In the genomic region with DNA sequence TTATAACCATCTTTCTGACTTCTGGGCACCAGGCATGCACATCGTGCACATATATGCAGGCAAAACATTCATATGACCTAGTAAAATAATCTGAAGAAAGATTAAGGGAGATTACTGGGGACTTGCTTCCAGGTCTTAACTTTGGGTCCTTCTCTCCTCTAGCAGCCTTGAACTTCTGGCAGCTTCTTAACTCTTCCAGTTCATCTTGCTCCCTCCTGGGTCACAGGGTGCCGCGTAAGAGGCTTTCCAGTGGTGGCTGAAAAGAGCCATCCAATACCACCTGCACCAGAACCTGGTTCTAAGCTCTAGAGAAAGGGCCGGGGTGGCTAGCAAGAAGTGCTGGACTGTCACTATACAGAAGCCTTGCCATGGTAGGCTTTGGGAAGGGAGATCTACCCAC, we compare ENCODE assay signal across 8 mouse cellular contexts. TPM values are rescaled to one million over a fixed set of nuclear protein-coding genes. Genes with fewer than 3 reads are reported as not detected.
A peak's percentile ranks its signal among the peaks of the same experiment; 100 is the strongest.
DNase-seq lines count a peak whose midpoint lies in the region; ATAC-seq and TF ChIP-seq lines count a peak whose summit lies in the region.

A gene (plus strand): TSS at position 301 of the 400 bp plus-strand sequence.

- peak within 1 kb of the TSS; percentile 45 for H3K4me2 ChIP-seq in intestine, embryonic 14.5 days (ENCODE audit: low read length)
- peak within 1 kb of the TSS; percentile 56 for H3K4me2 ChIP-seq in neural tube, embryonic 14.5 days (ENCODE audit: low read depth, low read length)

- peaks cover 33% of the 10 kb centered on the region for H3K36me3 ChIP-seq in intestine, embryonic 14.5 days (ENCODE audit: control insufficient read depth, insufficient read depth, low read length)
- H3K36me3 ChIP-seq in neural tube, embryonic 14.5 days (ENCODE audit: control insufficient read depth, insufficient read depth, low read length), result peaks cover 26% of the 10 kb centered on the region

- no peaks in the 10 kb centered on the region for H3K27me3 ChIP-seq in cerebellum, adult 2 months (ENCODE audit: control insufficient read depth, insufficient read depth, low read length)
- H3K27me3 ChIP-seq in intestine, embryonic 14.5 days (replicated peaks; ENCODE audit: control insufficient read depth, insufficient read depth, low read length), result peaks cover 26% of the 10 kb centered on the region
- no peaks in the 10 kb centered on the region; the same call in 1 of the 2 replicates for H3K27me3 ChIP-seq in neural tube, embryonic 14.5 days (ENCODE audit: control insufficient read depth, insufficient read depth, low read length)

- DNase-seq in cerebellum, adult 2 months, result no peak
- no peak for DNase-seq in cerebellum, adult 11-12 months
- DNase-seq in left cerebral cortex, postnatal 4 days, result no peak
- no peak for DNase-seq in left cerebral cortex, adult 9 months (ENCODE audit: low spot score in 2 of 2)
- no peak for DNase-seq in intestine, embryonic 14.5 days (ENCODE audit: low spot score)
- no peak for DNase-seq in right cerebral cortex, adult 18-20 months
- DNase-seq in ovary, postnatal 14 days (ENCODE audit: low spot score), result no peak

- peak within 1 kb of the TSS; percentile 3 for H3K4me3 ChIP-seq in cerebellum, adult 2 months (replicated peaks; ENCODE audit: insufficient read depth, low read depth, low read length)
- peak within 1 kb of the TSS; percentile 17; the same call in 1 of the 2 replicates for H3K4me3 ChIP-seq in intestine, embryonic 14.5 days (ENCODE audit: low read depth, low read length)
- H3K4me3 ChIP-seq in neural tube, embryonic 14.5 days (ENCODE audit: low read depth, low read length), result peak within 1 kb of the TSS; percentile 32

- TF ChIP-seq POLR2A in cerebellum, adult 2 months (IDR thresholded peaks at IDR 0.05; ENCODE audit: borderline replicate concordance, insufficient read depth, low read length), result no peak

- intact Hi-C loops in left cerebral cortex, postnatal 4 days (cut with DNase I), result no loop called here

- no peak within 1 kb of the TSS for H3K9ac ChIP-seq in intestine, embryonic 14.5 days (ENCODE audit: low read length)
- peak within 1 kb of the TSS; percentile 53 for H3K9ac ChIP-seq in neural tube, embryonic 14.5 days (replicated peaks; ENCODE audit: low read depth, low read length)

- no peak for ATAC-seq in intestine, embryonic 14.5 days (replicated peaks; ENCODE audit: low FRiP score, low TSS enrichment, low read depth)
- ATAC-seq in neural tube, embryonic 14.5 days (ENCODE audit: low read depth), result no peak

- H3K9me3 ChIP-seq in intestine, embryonic 14.5 days (ENCODE audit: control insufficient read depth, low read length), result no peaks in the 10 kb centered on the region
- no peaks in the 10 kb centered on the region for H3K9me3 ChIP-seq in neural tube, embryonic 14.5 days (ENCODE audit: control insufficient read depth, low read length)

- H3K27ac ChIP-seq in cerebellum, adult 2 months (ENCODE audit: insufficient read depth, low read length), result no peak within 1 kb of the TSS
- H3K27ac ChIP-seq in intestine, embryonic 14.5 days (ENCODE audit: low read depth), result no peak within 1 kb of the TSS
- peak within 1 kb of the TSS; percentile 46; the same call in 1 of the 2 replicates for H3K27ac ChIP-seq in neural tube, embryonic 14.5 days (ENCODE audit: low read depth, low read length)

- no peak for TF ChIP-seq CTCF in cerebellum, adult 2 months (IDR thresholded peaks at IDR 0.05; ENCODE audit: borderline replicate concordance, insufficient read depth, low read depth, low read length)

- peaks cover 19% of the 10 kb centered on the region for H3K4me1 ChIP-seq in cerebellum, adult 2 months (ENCODE audit: control insufficient read depth, insufficient read depth, low read length)
- H3K4me1 ChIP-seq in intestine, embryonic 14.5 days (replicated peaks; ENCODE audit: control insufficient read depth, insufficient read depth, low read length), result no peaks in the 10 kb centered on the region
- H3K4me1 ChIP-seq in neural tube, embryonic 14.5 days (ENCODE audit: control insufficient read depth, insufficient read depth, low read length), result 0 out of 2 replicates have a peak, but pooled peaks cover 12% of the 10 kb centered on the region

- WGBS in cerebellum, adult 2 months, result 84% methylated on average over 4 of the region's 4 CpGs
- WGBS in intestine, embryonic 14.5 days, result 51% methylated on average over 4 of the region's 4 CpGs
- WGBS in neural tube, embryonic 14.5 days, result 49% methylated on average over 4 of the region's 4 CpGs

RNA-seq across cellular contexts. Expression of the gene that starts here (rescaled TPM):
- polyA plus RNA-seq in cerebellum, adult 2 months (2012; rRNA removed), result 38.8 and 50.4 TPM in 2 replicates
- total RNA-seq in left cerebral cortex, postnatal 4 days (2021), result 10 to 100 TPM; 22.5 to 22.6 TPM
- polyA plus RNA-seq in intestine, embryonic 14.5 days (2014; fragmentation: Nextera tagmentation; extraction: Ambion mirVana), result 6.6 and 7.2 TPM in 2 replicates
- 53.2 and 55.7 TPM in 2 replicates for polyA plus RNA-seq in neural tube, embryonic 14.5 days (2014; fragmentation: Nextera tagmentation; extraction: Ambion mirVana)
